Mouse (Mus musculus) CH12.LX (cell line): Measurements from ENCODE around the gene Cfap46. TPM values are rescaled to one million over a fixed set of nuclear protein-coding genes. Genes with fewer than 3 reads are reported as not detected.

Experiments used
- DNase-seq: peaks from one replicate; pipeline ENCODE4 v3.0.0-alpha.2; 2013; ENCODE audit errors: extremely low read depth
- H3K27ac ChIP-seq: 2 replicates; pipeline ENCODE4 v1.5.1; 2012; ENCODE audit warnings: low read depth, mild to moderate bottlenecking, control low read depth, moderate library complexity; ENCODE audit not compliant: insufficient read depth
- H3K27me3 ChIP-seq: replicated peaks from 2 replicates; pipeline ENCODE3; 2012; ENCODE audit warnings: inconsistent platforms
- H3K36me3 ChIP-seq, 2 experiments: replicated peaks in 1 of 2; 2 replicates each; pipeline versions ENCODE3 to v1.6.1; 2012; ENCODE audit warnings: inconsistent platforms in 1 of 2, low read length in 1 of 2, mild to moderate bottlenecking in 1 of 2, mixed read lengths in 1 of 2, moderate library complexity in 1 of 2; ENCODE audit not compliant: control insufficient read depth in 1 of 2, insufficient read depth in 1 of 2
- H3K4me1 ChIP-seq, 2 experiments: 2 replicates each; pipeline ENCODE4 v1.6.1; 2012; ENCODE audit warnings: inconsistent platforms in 1 of 2, moderate library complexity in 1 of 2; ENCODE audit not compliant: insufficient read depth in 2 of 2, control insufficient read depth in 1 of 2
- H3K4me2 ChIP-seq: 2 replicates; pipeline ENCODE4 v1.6.1; 2012; ENCODE audit warnings: low read depth, mild to moderate bottlenecking, control low read depth; ENCODE audit not compliant: poor library complexity, insufficient read depth, severe bottlenecking
- H3K4me3 ChIP-seq, 3 experiments: fragments of 150-350 bp in 1 of 3; sonication (generic) in 1 of 3; replicated peaks in 1 of 3; 2 replicates each; pipeline versions ENCODE3 to v1.5.1; 2011 to 2012; ENCODE audit warnings: low read depth in 2 of 3, low read length in 2 of 3, mild to moderate bottlenecking in 2 of 3, moderate library complexity in 2 of 3, control low read depth in 1 of 3, improper control_type of control experiment in 1 of 3, inconsistent platforms in 1 of 3, mixed read lengths in 1 of 3; ENCODE audit not compliant: poor library complexity in 1 of 3
- H3K79me2 ChIP-seq: replicated peaks from 2 replicates; pipeline ENCODE4 v1.6.1; 2012; ENCODE audit warnings: mild to moderate bottlenecking, moderate library complexity; ENCODE audit not compliant: control insufficient read depth, poor library complexity, insufficient read depth, severe bottlenecking; ENCODE audit errors: extremely low read depth
- H3K9ac ChIP-seq: 2 replicates; pipeline ENCODE4 v1.6.1; 2012; ENCODE audit warnings: low read depth, mild to moderate bottlenecking, control low read depth, moderate library complexity; ENCODE audit not compliant: insufficient read depth
- H3K9me3 ChIP-seq: replicated peaks from 2 replicates; pipeline ENCODE3; 2012; ENCODE audit warnings: low read length, inconsistent platforms, mixed read lengths
- CHD1 ChIP-seq: IDR thresholded peaks from 2 replicates; pipeline ENCODE4 v1.6.1; 2012; ENCODE audit warnings: low read depth, low read length, improper control_type of control experiment, inconsistent platforms
- EP300 ChIP-seq: IDR thresholded peaks from 2 replicates; pipeline ENCODE4 v1.6.1; 2011; ENCODE audit warnings: low read length, improper control_type of control experiment
- HCFC1 ChIP-seq: IDR thresholded peaks from 2 replicates; pipeline ENCODE4 v1.6.1; 2012; ENCODE audit warnings: low read depth, mild to moderate bottlenecking, inconsistent platforms, low read length, improper control_type of control experiment
- IRF4 ChIP-seq: IDR thresholded peaks from 2 replicates; pipeline ENCODE4 v1.6.1; 2014; ENCODE audit warnings: low read depth, mild to moderate bottlenecking, inconsistent platforms, low read length, improper control_type of control experiment
- JUN ChIP-seq: IDR thresholded peaks from 2 replicates; pipeline ENCODE4 v1.6.1; 2011; ENCODE audit warnings: low read depth, mild to moderate bottlenecking, low read length, improper control_type of control experiment, moderate library complexity; ENCODE audit not compliant: insufficient read depth
- JUND ChIP-seq: conservative IDR thresholded peaks from 2 replicates; pipeline ENCODE4 v1.6.1; 2011; ENCODE audit warnings: low read depth, low read length, improper control_type of control experiment
- MAZ ChIP-seq: IDR thresholded peaks from 2 replicates; pipeline ENCODE4 v1.6.1; 2012; ENCODE audit warnings: low read depth, mild to moderate bottlenecking, inconsistent platforms, low read length, improper control_type of control experiment, moderate library complexity
- MXI1 ChIP-seq: IDR thresholded peaks from 2 replicates; pipeline ENCODE4 v1.6.1; 2011; ENCODE audit warnings: mild to moderate bottlenecking, low read depth, low read length, improper control_type of control experiment
- NRF1 ChIP-seq: IDR thresholded peaks from 2 replicates; pipeline ENCODE4 v1.6.1; 2014; ENCODE audit warnings: low read depth, mild to moderate bottlenecking, inconsistent platforms, low read length, improper control_type of control experiment, moderate library complexity
- PAX5 ChIP-seq: IDR thresholded peaks from 2 replicates; pipeline ENCODE4 v1.6.1; 2012; ENCODE audit warnings: low read length, inconsistent platforms, mixed read lengths
- RAD21 ChIP-seq: IDR thresholded peaks from 2 replicates; pipeline ENCODE4 v1.6.1; 2011; ENCODE audit warnings: low read depth, mild to moderate bottlenecking, low read length, improper control_type of control experiment, moderate library complexity
- RCOR1 ChIP-seq: conservative IDR thresholded peaks from 2 replicates; pipeline ENCODE4 v1.6.1; 2012; ENCODE audit warnings: low read depth, mild to moderate bottlenecking, inconsistent platforms, low read length, improper control_type of control experiment
- SIN3A ChIP-seq: IDR thresholded peaks from 2 replicates; pipeline ENCODE4 v1.6.1; 2012; ENCODE audit warnings: low read length, improper control_type of control experiment, inconsistent platforms
- SMC3 ChIP-seq: IDR thresholded peaks from 2 replicates; pipeline ENCODE4 v1.6.1; 2011; ENCODE audit warnings: low read depth, low read length, improper control_type of control experiment
- UBTF ChIP-seq: IDR thresholded peaks from 2 replicates; pipeline ENCODE4 v1.6.1; 2012; ENCODE audit warnings: low read depth, mild to moderate bottlenecking, inconsistent platforms, low read length, improper control_type of control experiment, moderate library complexity
- USF2 ChIP-seq: conservative IDR thresholded peaks from 2 replicates; pipeline ENCODE4 v1.6.1; 2011; ENCODE audit warnings: low read depth, low read length, improper control_type of control experiment
- ZC3H11A ChIP-seq: IDR thresholded peaks from 2 replicates; pipeline ENCODE4 v1.6.1; 2012; ENCODE audit warnings: low read depth, mild to moderate bottlenecking, inconsistent platforms, low read length, improper control_type of control experiment
- dilution Hi-C: fragments of 300-500 bp; cut with MboI; formaldehyde crosslinking; loops from 2 replicates; pipeline ENCODE4 v1.14.3; 2020; ENCODE audit warnings: low sequenced_read_pairs; ENCODE audit not compliant: extremely low pct_unique_long_range_greater_than_20kb, extremely low pct_ligation_motif_present
- in situ Hi-C: fragments of 300-500 bp; cut with MboI; formaldehyde crosslinking; loops from 3 replicates; pipeline ENCODE4 v1.14.3; 2019; ENCODE audit warnings: low sequenced_read_pairs, low pct_ligation_motif_present, low pct_unique_long_range_greater_than_20kb, mixed read lengths
- polyA plus RNA-seq: library from polyadenylated mRNA; unstranded; fragments of >175 nt; gene quantifications from 2 replicates; pipeline ENCODE4 v1.2.1, GENCODE M21; 2012; ENCODE audit warnings: low read depth; ENCODE audit not compliant: insufficient read length
- total RNA-seq, 2 experiments: library from RNA; depleted of rRNA; stranded (reverse); fragments of 300-350 nt in 1 of 2; fragments of >200 nt in 1 of 2; gene quantifications; 2 replicates each; pipeline ENCODE4 v1.2.3; 2012 to 2014

The Cfap46 gene
- total and polyA plus RNA-seq, 3 experiments = 0.11 to 0.13 (median 0.11) TPM

DNA sequence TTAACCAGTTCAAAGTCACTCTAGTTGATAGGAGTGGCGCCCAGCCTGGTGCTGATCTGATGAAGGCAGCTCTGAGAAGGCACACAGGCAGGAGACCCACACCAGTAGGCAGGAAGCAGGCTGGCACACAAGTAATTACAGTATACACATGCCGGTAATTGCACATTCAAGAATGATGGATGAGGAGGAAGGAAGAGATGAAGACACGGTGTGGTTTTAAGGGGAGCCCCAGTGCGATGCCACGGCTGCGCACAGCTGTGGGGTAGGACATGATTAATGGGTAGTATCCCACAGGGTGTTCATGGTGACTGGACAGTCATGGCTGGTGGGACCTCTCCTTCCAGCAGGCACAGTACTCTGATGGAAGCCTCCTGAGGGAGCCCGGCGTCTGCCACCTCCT is 117.1 kb downstream of the Cfap46 start:
- Histone ChIP-seq H3K27me3 (no peaks in the 10 kb centered on the region), H3K4me2 (no peak overlapping the region), H3K79me2 (no peaks in the 10 kb centered on the region), H3K4me3 (no peak overlapping the region), H3K4me1 (peaks cover 0 to 11% of the 10 kb centered on the region in 2 experiments; a peak in 2 of 4 replicates), H3K27ac (no peak overlapping the region), H3K9ac (no peak overlapping the region), H3K9me3 (no peaks in the 10 kb centered on the region), H3K36me3 (peaks cover 0 to 23% of the 10 kb centered on the region in 2 experiments)
- in situ Hi-C loops = no loop called here
- TF ChIP-seq RAD21 (no peak), CHD1 (no peak), JUND (no peak), SIN3A (no peak), SMC3 (no peak), MXI1 (no peak), JUN (no peak), ZC3H11A (no peak), RCOR1 (no peak), PAX5 (no peak), IRF4 (no peak), NRF1 (no peak), UBTF (no peak), USF2 (no peak), EP300 (no peak), HCFC1 (no peak)
- no peak for DNase-seq
- dilution Hi-C loops = no loop called here

DNA sequence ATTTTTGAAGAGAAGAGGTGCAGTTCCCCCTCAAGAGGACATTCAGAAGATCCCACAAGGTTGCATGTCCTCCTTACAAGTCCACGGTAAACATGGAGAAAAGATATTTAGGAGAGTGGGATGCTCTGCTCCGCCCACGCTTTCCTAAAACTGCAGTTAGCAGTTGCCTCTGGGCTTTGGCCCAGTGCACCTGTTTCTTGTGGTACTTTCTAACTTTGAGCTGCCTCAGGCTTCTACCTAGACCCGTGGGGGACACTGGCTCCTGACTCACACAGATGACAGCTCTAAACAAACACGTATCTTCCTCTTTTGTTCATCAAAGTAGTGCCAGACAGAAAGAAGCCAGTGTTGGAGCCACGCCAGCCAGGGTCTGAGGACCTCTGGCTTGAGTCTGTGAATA is 117.6 kb downstream of the Cfap46 start:
- no peak for TF ChIP-seq MAZ
- in situ Hi-C loops = no loop called here
- H3K9me3 ChIP-seq = no peaks in the 10 kb centered on the region
- no peak overlapping the region for H3K4me3 ChIP-seq
- no peak overlapping the region for H3K9ac ChIP-seq
- DNase-seq = no peak
- dilution Hi-C loops = no loop called here
- no peak overlapping the region for H3K4me2 ChIP-seq
- H3K27ac ChIP-seq = no peak overlapping the region
- H3K79me2 ChIP-seq = no peaks in the 10 kb centered on the region
- H3K36me3 ChIP-seq = peaks cover 0 to 23% of the 10 kb centered on the region in 2 experiments
- no peaks in the 10 kb centered on the region for H3K27me3 ChIP-seq
- H3K4me1 ChIP-seq = peaks cover 0 to 11% of the 10 kb centered on the region in 2 experiments; a peak in 2 of 4 replicates
